Mouse (Mus musculus) kidney, embryonic 16.5 days (tissue): ENCODE data around the gene Phf7. TPM values are rescaled to one million over a fixed set of nuclear protein-coding genes. Genes with fewer than 3 reads are reported as not detected.
A peak's percentile ranks its signal among the peaks of the same experiment; 100 is the strongest.

Experiments
- ATAC-seq: fragments of 200-750 bp; cut with Nextera tagmentation; 2 replicates; pipeline ENCODE4 v1.8.0; 2017; ENCODE audit warnings: moderate TSS enrichment; ENCODE audit not compliant: low FRiP score, low TSS enrichment
- H3K27ac ChIP-seq: fragments of 300-500 bp; sonication (generic); 2 replicates; pipeline ENCODE4 v1.5.1; 2014; ENCODE audit warnings: low read length
- H3K27me3 ChIP-seq: fragments of 300-500 bp; sonication (generic); 2 replicates; pipeline ENCODE4 v1.6.1; 2014; ENCODE audit warnings: low read length, control low read depth, mixed read lengths; ENCODE audit not compliant: insufficient read depth
- H3K36me3 ChIP-seq: fragments of 300-500 bp; sonication (generic); 2 replicates; pipeline ENCODE4 v1.6.1; 2014; ENCODE audit warnings: low read length, control low read depth, mixed read lengths; ENCODE audit not compliant: insufficient read depth
- H3K4me1 ChIP-seq: fragments of 300-500 bp; sonication (generic); 2 replicates; pipeline ENCODE4 v1.6.1; 2014; ENCODE audit warnings: low read length, control low read depth, mixed read lengths; ENCODE audit not compliant: insufficient read depth
- H3K4me2 ChIP-seq: fragments of 300-500 bp; sonication (generic); replicated peaks from 2 replicates; pipeline ENCODE4 v1.6.1; 2014; ENCODE audit warnings: low read depth, low read length
- H3K4me3 ChIP-seq: fragments of 300-500 bp; sonication (generic); 2 replicates; pipeline ENCODE4 v1.5.1; 2014; ENCODE audit warnings: mild to moderate bottlenecking, low read length
- H3K9ac ChIP-seq: fragments of 300-500 bp; sonication (generic); replicated peaks from 2 replicates; pipeline ENCODE4 v1.6.1; 2014; ENCODE audit warnings: low read length
- H3K9me3 ChIP-seq: fragments of 300-500 bp; sonication (generic); 2 replicates; pipeline ENCODE4 v1.6.1; 2016; ENCODE audit warnings: low read length, control low read depth
- WGBS: fragments of 180-500 bp; shearing (Covaris S2); extraction: QIAGEN DNeasy Blood & Tissue Kit; methylation state at CpG from one replicate; pipeline ENCODE4 v1.1.7; 2014; 5-methylcytosine and 5-hydroxymethylcytosine counted together
- polyA plus RNA-seq: library from polyadenylated mRNA; unstranded; fragments of >200 nt; fragmentation: Nextera tagmentation; extraction: Ambion mirVana; gene quantifications from 2 replicates; pipeline ENCODE4 v1.2.1, GENCODE M21; 2015

Gene Phf7
- polyA plus RNA-seq, 1 experiment from 2014 or later: 13.9 TPM

- H3K27ac ChIP-seq: no peak overlapping the region
- 30% methylated on average over 15 of the region's 15 CpGs for WGBS
Measured at GRCm38 (mm10) chr14:31215157-31216002, 35.7 kb downstream of the Phf7 start.

GRCm38 (mm10) chr14:31214684-31215083 is 36.4 kb downstream of the Phf7 start:
- Histone ChIP-seq H3K9ac (no peak overlapping the region), H3K4me3 (no peak overlapping the region), H3K9me3 (no peaks in the 10 kb centered on the region), H3K27me3 (no peaks in the 10 kb centered on the region), H3K4me2 (no peak overlapping the region), H3K27ac (no peak overlapping the region), H3K36me3 (no peaks in the 10 kb centered on the region), H3K4me1 (peaks cover 11% of the 10 kb centered on the region; the same call in 1 of the 2 replicates)
- WGBS: 76% methylated on average over 3 of the region's 3 CpGs
- no peak for ATAC-seq

More at GRCm38 (mm10) chr14:31215157-31216002, 35.7 kb downstream of the Phf7 start:
- Histone ChIP-seq H3K9me3 (no peaks in the 10 kb centered on the region), H3K4me2 (no peak overlapping the region; the same call in 1 of the 2 replicates), H3K9ac (peak overlapping the region; percentile 37; the same call in 1 of the 2 replicates), H3K36me3 (no peaks in the 10 kb centered on the region), H3K4me3 (no peak overlapping the region), H3K4me1 (peaks cover 11% of the 10 kb centered on the region; the same call in 1 of the 2 replicates), H3K27me3 (no peaks in the 10 kb centered on the region)
- peak; percentile 50; the same call in 1 of the 2 replicates for ATAC-seq

- H3K27ac ChIP-seq: no peak overlapping the region
- H3K27me3 ChIP-seq: no peaks in the 10 kb centered on the region
- no peak overlapping the region for H3K4me3 ChIP-seq
- no peaks in the 10 kb centered on the region for H3K36me3 ChIP-seq
- 67% methylated on average over 8 of the region's 8 CpGs for WGBS
- peaks cover 11% of the 10 kb centered on the region; the same call in 1 of the 2 replicates for H3K4me1 ChIP-seq
- H3K4me2 ChIP-seq: no peak overlapping the region
- ATAC-seq: no peak
- H3K9ac ChIP-seq: 0 out of 2 replicates have a peak overlapping the region, but pooled peaks have one; percentile 9
- H3K9me3 ChIP-seq: no peaks in the 10 kb centered on the region
Measured at GRCm38 (mm10) chr14:31213868-31214267, 37.2 kb downstream of the Phf7 start.

GRCm38 (mm10) chr14:31212499-31212898 is 38.6 kb downstream of the Phf7 start:
- no peak overlapping the region for H3K27ac ChIP-seq
- H3K9me3 ChIP-seq: no peaks in the 10 kb centered on the region
- 79% methylated on average over 3 of the region's 3 CpGs for WGBS
- ATAC-seq: no peak
- H3K4me1 ChIP-seq: peaks cover 6% of the 10 kb centered on the region; the same call in 1 of the 2 replicates
- no peak overlapping the region for H3K4me2 ChIP-seq
- no peaks in the 10 kb centered on the region for H3K36me3 ChIP-seq
- H3K4me3 ChIP-seq: no peak overlapping the region
- no peaks in the 10 kb centered on the region for H3K27me3 ChIP-seq
- H3K9ac ChIP-seq: no peak overlapping the region

- Histone ChIP-seq H3K4me3 (no peak overlapping the region), H3K9ac (no peak overlapping the region), H3K4me2 (no peak overlapping the region), H3K27ac (no peak overlapping the region), H3K36me3 (no peaks in the 10 kb centered on the region), H3K27me3 (no peaks in the 10 kb centered on the region), H3K4me1 (peaks cover 8% of the 10 kb centered on the region), H3K9me3 (no peaks in the 10 kb centered on the region)
- WGBS: 87% methylated on average over 6 of the region's 6 CpGs
- ATAC-seq: no peak
Measured at GRCm38 (mm10) chr14:31211854-31212253, 39.3 kb downstream of the Phf7 start.

GRCm38 (mm10) chr14:31209133-31209557 is 42.0 kb downstream of the Phf7 start:
- no peak overlapping the region for H3K27ac ChIP-seq
- no peak overlapping the region for H3K4me2 ChIP-seq
- H3K9ac ChIP-seq: no peak overlapping the region
- no peaks in the 10 kb centered on the region for H3K27me3 ChIP-seq
- H3K36me3 ChIP-seq: peaks cover 4% of the 10 kb centered on the region
- 65% methylated on average over 4 of the region's 4 CpGs for WGBS
- H3K4me3 ChIP-seq: no peak overlapping the region
- H3K9me3 ChIP-seq: no peaks in the 10 kb centered on the region
- H3K4me1 ChIP-seq: peaks cover 17% of the 10 kb centered on the region
- no peak for ATAC-seq

GRCm38 (mm10) chr14:31208084-31208483 is 43.0 kb downstream of the Phf7 start, which contains the start of gene Tnnc1:
Tnnc1 (plus strand) TSS chr14:31208312.
- H3K4me2 ChIP-seq: peak within 1 kb of the TSS; percentile 87; the same call in 1 of the 2 replicates
- WGBS: 69% methylated on average over 2 of the region's 2 CpGs
- H3K36me3 ChIP-seq: peaks cover 13% of the 10 kb centered on the region
- no peak for ATAC-seq
- no peaks in the 10 kb centered on the region for H3K9me3 ChIP-seq
- peaks cover 17% of the 10 kb centered on the region for H3K4me1 ChIP-seq
- H3K9ac ChIP-seq: no peak within 1 kb of the TSS; the same call in 1 of the 2 replicates
- no peak within 1 kb of the TSS for H3K27ac ChIP-seq
- H3K27me3 ChIP-seq: no peaks in the 10 kb centered on the region
- peak within 1 kb of the TSS; percentile 65; the same call in 1 of the 2 replicates for H3K4me3 ChIP-seq

GRCm38 (mm10) chr14:31207070-31207830 is 43.9 kb downstream of the Phf7 start:
- peak overlapping the region; percentile 87 for H3K4me2 ChIP-seq
- peak overlapping the region; percentile 65 for H3K4me3 ChIP-seq
- no peaks in the 10 kb centered on the region for H3K27me3 ChIP-seq
- ATAC-seq: peak; percentile 16
- peaks cover 21% of the 10 kb centered on the region for H3K36me3 ChIP-seq
- WGBS: 80% methylated on average over 13 of the region's 13 CpGs
- peak overlapping the region; percentile 82 for H3K9ac ChIP-seq
- peaks cover 17% of the 10 kb centered on the region for H3K4me1 ChIP-seq
- H3K27ac ChIP-seq: peak overlapping the region; percentile 56
- H3K9me3 ChIP-seq: no peaks in the 10 kb centered on the region

- 0% methylated on average over 36 of the region's 48 CpGs for WGBS
- Histone ChIP-seq H3K36me3 (peaks cover 29% of the 10 kb centered on the region), H3K4me1 (peaks cover 17% of the 10 kb centered on the region), H3K4me2 (peak overlapping the region; percentile 94), H3K4me3 (peak overlapping the region; percentile 65), H3K9ac (peak overlapping the region; percentile 82), H3K27ac (peak overlapping the region; percentile 91), H3K9me3 (no peaks in the 10 kb centered on the region), H3K27me3 (no peaks in the 10 kb centered on the region)
- peak; percentile 72 for ATAC-seq
Measured at GRCm38 (mm10) chr14:31206472-31206981, 44.6 kb downstream of the Phf7 start.
